Mouse (Mus musculus): Measurements from ENCODE around the gene Vps45. TPM values are rescaled to one million over a fixed set of nuclear protein-coding genes. Genes with fewer than 3 reads are reported as not detected.
"Not testable (repeated sequence)": the region's sequence is repeated elsewhere in the genome, so short reads cannot be mapped to it uniquely, and the experiment has no call there.

Gene Vps45
- total RNA-seq, 2 experiments from 2014 or later, result 17.0 to 22.2 TPM

DNA sequence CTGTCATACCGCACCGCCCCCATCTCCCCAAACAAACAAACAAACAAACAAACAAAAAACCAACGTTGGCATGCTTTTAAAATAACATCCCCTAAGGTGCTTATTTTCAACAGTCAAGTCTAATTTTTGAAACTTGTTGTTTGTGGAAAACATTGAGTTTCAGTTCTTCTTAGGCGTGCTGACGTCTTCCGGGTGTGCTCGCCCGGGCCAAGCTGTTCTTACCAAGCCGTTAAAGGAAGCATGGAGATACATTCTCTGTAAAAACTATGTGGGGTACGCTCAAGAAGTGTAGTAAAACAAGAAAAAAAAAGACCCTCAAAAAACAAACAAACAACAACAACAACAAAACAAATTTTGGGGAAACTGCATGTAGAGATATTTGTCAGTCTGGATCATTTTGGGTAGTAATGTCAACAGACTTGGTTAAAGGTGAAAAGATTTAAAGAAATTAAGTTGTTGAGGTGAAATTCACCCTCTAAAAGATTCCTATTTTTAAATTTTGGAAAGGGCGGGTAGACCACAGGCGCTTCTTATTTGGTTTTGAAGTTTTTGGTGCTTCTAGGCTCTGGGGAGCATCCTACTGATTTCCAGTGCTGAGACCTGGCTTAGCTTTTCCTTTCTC is 85.9 kb downstream of the Vps45 start:
- DNase-seq, result no peak

DNA sequence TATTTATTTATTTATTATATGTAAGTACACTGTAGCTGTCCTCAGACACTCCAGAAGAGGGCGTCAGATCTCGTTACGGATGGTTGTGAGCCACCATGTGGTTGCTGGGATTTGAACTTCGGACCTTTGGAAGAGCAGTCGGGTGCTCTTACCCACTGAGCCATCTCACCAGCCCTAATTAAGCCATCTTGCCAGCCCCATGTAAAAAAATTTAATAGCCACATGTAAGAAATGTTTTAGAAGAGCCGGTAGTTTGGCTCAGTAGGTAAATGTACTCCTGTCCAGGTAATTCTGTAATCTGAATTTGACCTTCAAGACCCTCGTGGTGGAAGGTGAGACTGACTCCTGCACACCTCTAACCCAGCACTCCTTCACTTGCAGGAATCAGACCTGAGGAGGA is 87.6 kb downstream of the Vps45 start:
- not testable (repeated sequence) for DNase-seq

DNA sequence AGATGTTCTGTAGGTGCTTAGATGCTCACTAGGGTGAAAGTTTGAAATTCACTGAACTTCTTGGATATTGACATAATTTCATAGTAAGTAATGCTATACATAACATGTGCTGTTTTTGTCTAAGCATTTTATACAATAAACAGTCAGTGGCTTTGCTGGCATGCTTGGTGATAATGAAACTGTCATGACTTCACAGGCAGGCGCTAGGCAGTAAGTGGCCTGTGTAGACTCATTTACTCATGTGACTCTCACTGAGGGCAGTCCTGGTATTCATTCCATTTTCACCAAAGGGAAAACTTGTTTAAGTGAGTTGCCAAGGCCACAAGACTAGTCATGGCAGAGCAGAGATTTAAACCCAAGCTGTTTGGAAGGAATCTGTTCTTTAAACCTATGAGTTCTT is 89.0 kb downstream of the Vps45 start:
- no peak for DNase-seq

DNA sequence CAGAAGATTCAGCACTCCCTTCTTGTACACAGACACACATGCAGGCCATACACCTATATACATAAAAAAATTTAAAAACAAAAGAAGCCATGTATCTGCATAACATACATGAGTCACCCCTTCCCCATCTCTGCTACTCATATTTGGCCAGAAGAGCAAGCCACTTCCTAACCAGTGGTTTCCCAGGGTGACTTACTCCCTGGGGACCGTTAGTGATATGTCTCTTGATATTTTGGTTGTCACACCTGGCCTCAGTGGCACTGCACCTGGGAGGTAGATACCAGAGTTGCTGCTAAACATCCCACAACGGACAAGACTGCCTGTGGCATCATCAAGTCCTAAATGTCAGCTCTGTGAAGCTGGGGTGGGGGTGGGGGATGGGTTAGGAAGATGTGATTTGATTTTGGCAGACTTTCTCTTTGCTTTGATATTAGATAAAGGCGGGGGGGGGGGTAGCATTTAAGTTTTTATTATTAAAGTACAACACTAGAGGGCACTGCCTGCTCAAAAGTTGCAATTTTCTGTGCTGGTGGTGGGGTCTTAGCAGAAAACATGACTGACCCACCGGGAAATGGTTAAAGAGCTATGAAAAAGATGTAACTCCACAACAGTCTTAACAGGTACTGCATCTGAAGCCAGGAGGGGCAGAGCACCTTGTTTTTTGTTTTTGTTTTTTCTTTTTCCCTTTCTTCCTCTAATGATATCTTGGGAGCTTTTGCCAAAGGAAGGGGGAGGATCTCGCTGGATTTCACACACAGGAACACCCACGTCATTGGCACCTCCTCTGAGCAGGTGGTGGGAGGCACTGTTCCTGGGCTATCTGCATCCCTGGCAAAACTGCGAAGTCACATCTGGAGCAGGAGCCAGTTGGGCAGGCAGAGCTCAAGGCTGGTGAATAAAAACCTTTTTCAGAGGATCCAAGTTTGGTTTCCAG is 92.5 kb downstream of the Vps45 start:
- no peak for DNase-seq

DNA sequence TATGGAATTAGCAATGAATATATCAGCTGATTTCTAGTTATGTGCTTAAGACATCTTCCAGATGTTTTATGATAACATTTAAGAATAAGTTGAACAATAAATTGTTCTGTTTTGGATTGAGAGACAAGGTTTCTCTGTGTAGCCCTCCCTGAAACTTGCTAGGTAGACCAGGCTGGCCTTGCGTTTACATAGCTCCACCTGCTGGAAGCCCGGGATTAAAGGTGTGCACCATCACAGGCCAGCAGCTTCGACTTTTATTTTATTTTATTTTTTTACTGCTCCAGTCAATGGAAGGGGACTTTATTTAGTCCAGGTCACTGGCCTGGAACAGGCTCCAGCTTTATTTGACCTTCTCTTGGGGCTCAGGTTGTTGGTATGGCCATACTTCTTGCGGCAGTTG is 94.6 kb downstream of the Vps45 start:
- no peak for DNase-seq

DNA sequence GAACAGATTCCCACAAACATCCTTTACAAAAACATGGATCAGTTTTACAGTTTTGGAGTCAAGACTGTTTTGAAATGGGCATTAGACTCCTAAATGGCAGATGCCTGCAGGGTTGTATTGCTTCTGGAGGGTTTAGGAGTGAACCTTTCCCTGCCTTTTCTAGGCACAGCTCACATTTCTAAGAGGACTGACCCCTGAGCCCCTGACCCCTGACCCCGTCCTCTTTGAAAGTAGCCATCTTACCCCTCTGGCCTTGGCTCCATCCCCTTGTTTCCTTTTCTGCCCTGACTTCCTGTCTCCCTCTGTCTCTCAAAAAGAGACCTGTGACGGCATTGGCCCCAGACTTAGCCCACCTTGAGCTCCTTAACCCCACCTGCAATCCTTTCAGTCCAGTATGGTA is 95.0 kb downstream of the Vps45 start:
- DNase-seq, result no peak

DNA sequence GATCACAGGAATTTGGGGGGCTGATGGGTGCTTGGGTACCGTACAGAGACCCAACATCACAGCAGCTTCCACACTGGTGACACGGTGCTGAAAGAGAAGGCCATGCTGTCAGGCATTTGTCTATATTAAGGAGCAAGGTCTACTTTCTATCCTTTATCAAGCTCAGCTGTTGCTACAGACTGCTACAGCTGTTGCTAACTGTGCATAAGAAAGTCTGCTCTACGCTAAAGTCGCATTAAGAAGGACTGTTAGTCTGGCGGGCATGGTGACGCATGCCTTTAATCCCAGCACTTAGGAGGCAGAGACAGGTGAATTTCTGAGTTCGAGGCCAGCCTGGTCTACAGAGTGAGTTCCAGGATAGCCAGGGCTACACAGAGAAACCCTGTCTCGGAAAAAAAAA is 96.1 kb downstream of the Vps45 start:
- DNase-seq, result not testable (repeated sequence)

DNA sequence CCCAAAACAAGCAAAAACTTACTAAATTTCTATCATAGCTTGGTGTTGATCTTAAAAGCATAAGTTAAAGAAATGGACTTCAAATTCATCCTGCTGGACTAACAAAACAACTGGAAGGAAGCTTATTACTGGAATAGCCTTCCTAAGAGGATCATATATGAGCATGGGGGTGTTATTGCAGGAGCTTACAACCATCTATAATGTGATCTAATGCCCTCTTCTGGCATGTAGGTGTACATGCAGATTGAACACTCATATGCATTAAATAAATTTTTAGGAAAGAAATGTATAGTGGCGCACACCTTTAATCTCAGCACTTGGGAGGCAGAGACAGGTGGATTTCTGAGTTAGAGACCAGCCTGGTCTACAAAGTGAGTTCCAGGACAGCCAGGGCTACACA is 98.5 kb downstream of the Vps45 start:
- no peak for DNase-seq

DNA sequence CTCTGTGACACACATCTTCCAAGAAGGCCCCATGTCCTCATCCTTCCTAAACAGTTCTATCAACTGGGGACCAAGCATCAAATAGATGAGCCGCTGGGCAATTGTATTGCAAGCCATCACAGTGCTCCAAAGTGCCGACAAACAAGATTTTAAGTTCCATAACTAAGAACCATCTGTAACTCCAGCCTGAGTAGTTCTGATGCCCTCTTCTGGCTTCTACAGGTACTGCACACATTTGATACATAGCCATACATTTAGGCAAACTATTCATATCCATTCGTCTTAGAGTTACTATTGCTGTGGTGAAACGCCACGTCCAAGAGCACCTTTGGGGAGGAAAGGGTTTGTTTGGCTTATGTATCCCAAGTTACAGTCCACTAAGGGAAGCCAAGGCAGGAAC is 99.2 kb downstream of the Vps45 start:
- no peak for DNase-seq

DNA sequence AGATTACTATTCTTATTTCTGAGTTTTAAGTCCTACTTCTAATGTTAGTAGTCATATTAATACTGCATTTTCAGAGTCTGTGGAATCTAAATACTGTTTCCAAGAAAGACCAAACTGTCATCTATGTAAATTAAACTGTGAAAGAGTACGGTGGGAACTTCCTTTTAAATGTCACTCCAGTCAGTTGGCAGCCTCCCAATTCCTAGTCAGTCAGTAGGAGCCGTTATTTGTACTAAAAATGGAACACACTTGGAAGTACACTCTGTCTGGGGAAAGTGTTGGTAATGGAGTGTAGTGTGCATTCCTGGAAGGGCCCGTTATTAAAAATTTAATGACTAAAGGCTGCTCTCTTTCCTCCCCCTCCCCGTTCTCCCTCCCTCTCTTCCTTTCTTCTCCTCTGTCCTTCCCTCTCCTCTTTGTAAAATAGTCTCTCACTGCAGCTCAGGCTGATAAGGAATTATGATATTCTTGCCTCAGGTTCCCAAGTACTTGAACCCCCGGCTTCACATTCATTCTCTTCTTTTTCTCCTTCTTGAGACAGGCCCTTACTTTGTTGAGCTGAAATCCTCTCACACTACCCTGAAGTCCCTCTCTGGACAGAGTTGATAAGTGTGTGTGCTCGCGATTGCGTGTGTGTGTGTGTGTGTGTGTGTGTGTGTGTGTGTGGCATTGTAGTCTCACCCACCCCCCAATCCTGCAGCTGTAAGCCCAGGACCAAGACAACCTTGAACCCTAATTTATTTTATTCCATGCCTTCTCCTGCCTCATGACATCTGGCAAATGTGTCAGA is 100.7 kb downstream of the Vps45 start:
- peak; percentile 29 for DNase-seq

DNA sequence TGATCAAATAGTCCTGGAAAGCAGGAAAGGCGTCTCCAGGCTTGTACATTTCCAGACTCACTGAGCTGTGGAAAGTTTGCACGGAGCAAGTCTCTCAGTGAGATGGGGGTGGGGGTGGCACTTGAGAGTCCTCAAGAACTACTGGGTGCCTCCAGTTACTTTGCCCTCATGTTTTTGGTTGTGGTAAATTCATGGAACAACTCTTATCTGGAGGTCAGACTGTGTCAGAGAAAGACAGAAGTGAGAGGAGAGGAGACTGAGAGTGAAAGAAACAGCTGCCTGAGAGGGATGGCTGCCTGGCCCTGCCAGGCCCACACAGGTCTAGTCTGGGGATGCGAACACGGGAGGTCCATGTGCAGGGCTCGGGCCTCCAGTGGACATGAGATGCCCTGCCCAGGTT is 102.9 kb downstream of the Vps45 start:
- DNase-seq, result no peak

DNA sequence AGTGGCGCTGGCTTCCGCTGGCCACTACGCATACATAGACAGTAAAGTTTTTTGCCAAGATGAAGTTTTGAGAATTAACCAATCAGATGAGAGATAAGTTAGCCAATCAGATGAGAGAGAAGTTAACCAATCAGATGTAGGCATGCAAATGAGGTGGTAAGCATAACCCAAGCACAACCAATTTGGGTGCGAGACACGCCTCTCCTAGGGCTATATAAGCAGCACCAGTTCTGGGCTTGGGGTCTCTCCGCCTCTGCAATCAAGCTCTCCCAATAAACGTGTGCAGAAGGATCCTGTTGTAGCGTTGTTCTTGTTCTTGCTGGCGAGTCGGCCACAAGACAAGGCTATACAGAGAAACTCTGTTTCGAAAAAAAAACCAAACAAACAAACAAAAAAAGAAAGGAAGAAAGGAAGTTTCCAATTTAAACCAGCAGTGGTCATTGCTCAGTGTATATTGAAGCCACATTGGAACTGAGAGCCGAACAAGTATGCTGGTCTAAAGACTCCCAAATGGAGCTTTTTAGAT is 103.6 kb downstream of the Vps45 start:
- DNase-seq, result not testable (repeated sequence)

DNA sequence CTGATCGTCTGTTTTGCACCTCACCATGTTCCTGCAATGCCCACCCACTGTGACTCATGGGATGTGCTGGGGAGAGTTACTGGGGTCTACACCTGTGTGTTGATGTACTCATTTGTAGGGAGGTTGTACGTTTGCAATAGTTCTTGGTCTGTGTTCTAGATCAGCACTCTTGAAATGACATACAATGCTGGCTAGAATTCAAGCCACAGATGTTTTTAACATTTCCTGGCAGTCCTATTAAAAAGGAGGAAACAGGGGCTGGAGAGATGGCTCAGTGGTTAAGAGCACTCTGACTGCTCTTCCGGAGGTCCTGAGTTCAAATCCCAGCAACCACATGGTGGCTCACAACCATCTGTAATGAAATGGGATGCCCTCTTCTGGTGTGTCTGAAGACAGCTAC is 104.7 kb downstream of the Vps45 start:
- no peak for DNase-seq

DNA sequence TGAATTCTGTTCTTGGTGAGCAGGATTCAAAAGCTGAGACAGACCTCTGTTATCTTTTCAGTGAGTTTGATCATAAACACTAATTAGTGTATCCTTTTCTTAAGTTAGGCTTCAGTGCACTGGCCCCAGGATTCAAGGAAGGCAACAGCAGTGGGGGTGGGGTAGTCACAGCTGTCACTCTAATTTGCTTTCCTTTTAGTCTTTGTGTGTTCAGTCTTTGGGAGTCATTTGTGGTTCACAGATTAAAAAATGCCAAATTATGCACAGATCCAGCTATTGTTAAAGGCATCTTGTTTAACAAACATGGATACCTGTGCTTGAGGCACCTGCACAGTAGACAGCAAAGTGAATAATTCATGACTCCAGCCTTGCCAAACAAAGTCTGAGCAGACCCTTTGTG is 105.2 kb downstream of the Vps45 start:
- DNase-seq, result no peak

DNA sequence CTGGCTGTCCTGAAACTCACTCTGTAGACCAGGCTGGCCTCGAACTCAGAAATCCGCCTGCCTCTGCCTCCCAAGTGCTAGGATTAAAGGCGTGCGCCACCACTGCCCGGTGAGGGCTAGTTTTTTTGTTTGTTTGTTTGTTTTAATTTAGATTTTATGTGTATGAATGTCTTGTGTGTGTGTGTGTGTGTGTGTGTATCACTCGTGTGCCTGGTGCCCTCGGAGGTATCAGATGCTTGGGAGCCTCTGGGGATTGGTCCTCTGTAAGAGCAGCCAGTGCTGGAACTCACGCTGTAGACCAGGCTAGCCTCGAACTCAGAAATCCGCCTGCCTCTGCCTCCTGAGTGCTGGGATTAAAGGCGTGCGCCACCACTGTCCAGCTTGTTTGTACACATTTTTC is 106.7 kb downstream of the Vps45 start:
- DNase-seq, result not testable (repeated sequence)

DNA sequence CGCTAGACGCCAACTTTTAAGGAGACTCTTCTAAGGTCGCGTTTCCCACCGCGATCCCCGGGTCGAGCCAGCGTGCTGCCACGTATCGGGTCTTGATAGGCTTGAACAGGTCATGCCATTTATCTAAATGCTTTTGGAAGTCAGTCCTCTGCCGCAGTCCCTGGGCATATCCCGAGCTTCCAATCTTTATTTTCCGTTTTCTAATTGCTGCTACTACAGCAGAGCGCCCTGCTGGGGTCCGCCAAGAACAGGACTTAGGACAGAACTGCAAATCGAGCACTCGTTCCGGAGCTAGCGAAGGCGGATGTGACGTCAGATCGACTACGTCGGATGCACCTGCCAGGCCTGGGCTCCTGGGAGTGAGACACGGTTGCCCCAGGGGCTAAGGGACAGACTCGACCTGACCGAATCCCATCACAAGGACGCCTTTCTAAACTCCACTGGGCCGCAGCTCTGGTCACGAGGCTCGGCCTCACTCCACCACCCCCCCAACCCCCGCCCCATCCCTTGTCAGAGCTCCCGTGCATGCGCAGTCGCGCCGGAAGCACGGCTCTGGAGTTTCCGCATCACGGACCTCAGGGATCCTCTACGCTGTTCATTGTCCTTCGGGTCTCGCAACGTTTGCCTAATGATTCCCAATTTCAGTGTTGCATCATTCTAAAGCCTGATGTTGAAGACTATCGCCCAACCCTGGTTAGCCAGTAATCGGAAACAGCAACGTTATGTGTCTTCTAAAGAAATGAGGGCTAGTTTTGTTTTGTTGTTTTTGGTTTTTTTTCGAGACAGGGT is 107.3 kb downstream of the Vps45 start:
- DNase-seq, result peak; percentile 86

Other genes starting within 250 kb of the Vps45 start
- 10 to 100 TPM; 27.1 to 28.2 TPM for gene Rprd2, start 239.6 kb downstream of the Vps45 start, total RNA-seq (2021)
- 10 to 100 TPM; 11.8 to 17.6 TPM for gene Prpf3, start 202.6 kb downstream of the Vps45 start, total RNA-seq (2021)
- 100 to 1,000 TPM; 277 to 284 TPM for gene Mrps21, start 186.9 kb downstream of the Vps45 start, total RNA-seq (2021)
- gene Ciart, start 176.2 kb downstream of the Vps45 start, total RNA-seq (2021), result 1 to 10 TPM in 1 of 2 experiments, under 1 TPM in 1; 0.82 to 7.7 TPM
- gene BC028528, start 166.5 kb downstream of the Vps45 start, total RNA-seq (2021), result 1 to 10 TPM; 2.8 to 3.7 TPM
- gene Aph1a, start 164.5 kb downstream of the Vps45 start, total RNA-seq (2021), result 10 to 100 TPM; 43.9 to 51.9 TPM
- 10 to 100 TPM; 78.0 to 92.8 TPM for gene Car14, start 153.8 kb downstream of the Vps45 start, total RNA-seq (2021)
- 10 to 100 TPM; 67.4 to 69.1 TPM for gene Anp32e, start 129.2 kb downstream of the Vps45 start, total RNA-seq (2021)
- 10 to 100 TPM; 23.2 to 39.8 TPM for gene Plekho1, start 62.5 kb downstream of the Vps45 start, total RNA-seq (2021)
- gene Otud7b, start 46.1 kb upstream of the Vps45 start, total RNA-seq (2021), result 10 to 100 TPM; 52.5 to 54.4 TPM
- 1 to 10 TPM; 2.5 to 4.1 TPM for gene Mtmr11, start 103.5 kb upstream of the Vps45 start, total RNA-seq (2021)
- 10 to 100 TPM in 1 of 2 experiments, 1 to 10 TPM in 1; 8.8 to 10.3 TPM for gene Sf3b4, start 113.9 kb upstream of the Vps45 start, total RNA-seq (2021)
- 1 to 10 TPM in 1 of 2 experiments, under 1 TPM in 1; 0.92 to 1.3 TPM for gene Sv2a, start 122.7 kb upstream of the Vps45 start, total RNA-seq (2021)
- gene Bola1, start 161.2 kb upstream of the Vps45 start, total RNA-seq (2021), result 10 to 100 TPM; 22.4 to 28.2 TPM
- 1 to 10 TPM; 1.7 TPM for gene Hist2h2ab, start 161.4 kb upstream of the Vps45 start, total RNA-seq (2021)
- gene Hist2h2ac, start 162.4 kb upstream of the Vps45 start, total RNA-seq (2021), result 10 to 100 TPM; 12.1 to 12.5 TPM
- 1 to 10 TPM; 4.5 to 5.3 TPM for gene Hist2h2be, start 162.7 kb upstream of the Vps45 start, total RNA-seq (2021)
- 10 to 100 TPM in 1 of 2 experiments, 1 to 10 TPM in 1; 7.1 to 11.4 TPM for gene Hist2h3c2, start 180.7 kb upstream of the Vps45 start, total RNA-seq (2021)
- gene Hist2h2aa2, start 181.8 kb upstream of the Vps45 start, total RNA-seq (2021), result 100 to 1,000 TPM; 213 to 222 TPM
- gene Hist2h2aa1, start 187.0 kb upstream of the Vps45 start, total RNA-seq (2021), result 1 to 10 TPM; 4.9 to 5.7 TPM
- not detected for gene Hist2h3c1, start 188.2 kb upstream of the Vps45 start, total RNA-seq (2021)
- 1 to 10 TPM; 7.5 to 8.7 TPM for gene Hist2h4, start 204.8 kb upstream of the Vps45 start, total RNA-seq (2021)
- gene Hist2h3b, start 210.2 kb upstream of the Vps45 start, total RNA-seq (2021), result 10 to 100 TPM; 24.6 to 29.5 TPM
- 10 to 100 TPM; 30.8 to 37.0 TPM for gene Hist2h2bb, start 211.3 kb upstream of the Vps45 start, total RNA-seq (2021)
- gene Fcgr1, start 235.5 kb upstream of the Vps45 start, total RNA-seq (2021), result under 1 TPM; 0.33 to 0.40 TPM

Data from gastrocnemius, postnatal 25 days (tissue).